Mouse (Mus musculus): Measurements from ENCODE around the gene Vipr2. TPM values are rescaled to one million over a fixed set of nuclear protein-coding genes. Genes with fewer than 3 reads are reported as not detected.

Vipr2 gene
- polyA plus RNA-seq, 1 experiment: 24.5 TPM

DNA sequence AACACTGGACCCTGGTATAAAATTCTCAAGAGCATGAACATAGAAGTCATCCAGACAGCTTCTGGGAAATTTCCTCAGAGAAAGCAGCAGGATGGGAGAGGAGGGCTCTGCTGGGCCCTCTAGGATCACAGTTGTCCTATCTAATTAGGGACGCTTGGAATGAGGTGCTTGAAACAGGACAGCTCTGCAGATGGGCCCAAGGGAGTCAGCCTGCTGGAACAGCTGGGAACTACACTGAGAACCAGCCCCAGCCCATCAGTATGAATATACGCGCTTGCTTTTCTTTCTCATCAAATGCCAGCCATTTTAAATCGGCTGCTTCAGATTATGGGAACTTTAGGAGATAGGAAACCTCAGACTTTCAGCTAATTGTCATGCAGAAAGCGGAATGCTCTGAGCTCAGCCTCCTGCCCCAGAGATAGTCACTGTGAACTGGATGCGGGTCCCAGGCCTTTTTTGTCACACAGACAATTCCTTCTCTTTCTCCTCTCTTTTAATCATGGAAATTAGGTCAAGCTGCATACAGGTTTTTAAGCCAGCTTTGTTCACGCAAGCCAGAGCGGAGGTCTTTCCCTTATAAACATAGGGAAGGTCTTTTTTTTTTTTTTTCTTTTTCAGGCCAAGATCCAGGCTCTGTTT lies 69.6 kb downstream of the Vipr2 start:
- DNase-seq (ENCODE audit: extremely low spot score in 1 of 2, low spot score in 1 of 2): no peak

DNA sequence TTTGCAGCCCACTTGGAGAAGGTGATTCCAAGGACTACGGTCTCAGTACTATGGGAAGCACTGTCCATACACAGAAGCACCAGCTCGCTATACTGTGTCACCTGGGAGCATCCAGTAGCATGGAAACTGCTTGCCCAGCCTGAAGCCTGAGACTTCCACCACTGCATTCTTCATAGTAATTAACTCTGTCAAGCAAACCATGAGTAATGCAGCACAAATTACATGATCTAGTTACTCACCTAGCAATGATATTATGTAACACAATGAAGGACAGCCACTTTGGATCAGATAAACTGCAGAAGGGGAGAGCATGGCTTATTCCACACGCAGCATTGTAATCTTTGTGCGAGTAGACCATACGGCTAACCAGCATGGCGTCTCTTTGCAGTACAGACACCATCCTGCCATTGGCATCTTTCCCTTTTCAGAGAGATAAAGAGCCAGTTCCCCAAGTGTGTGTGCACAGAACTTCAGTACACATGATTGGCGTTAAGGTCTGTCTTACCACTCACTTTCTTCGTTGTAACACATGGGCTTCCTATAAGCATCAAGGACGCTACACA lies 75.4 kb downstream of the Vipr2 start:
- no peak for DNase-seq (ENCODE audit: extremely low spot score in 1 of 2, low spot score in 1 of 2)

DNA sequence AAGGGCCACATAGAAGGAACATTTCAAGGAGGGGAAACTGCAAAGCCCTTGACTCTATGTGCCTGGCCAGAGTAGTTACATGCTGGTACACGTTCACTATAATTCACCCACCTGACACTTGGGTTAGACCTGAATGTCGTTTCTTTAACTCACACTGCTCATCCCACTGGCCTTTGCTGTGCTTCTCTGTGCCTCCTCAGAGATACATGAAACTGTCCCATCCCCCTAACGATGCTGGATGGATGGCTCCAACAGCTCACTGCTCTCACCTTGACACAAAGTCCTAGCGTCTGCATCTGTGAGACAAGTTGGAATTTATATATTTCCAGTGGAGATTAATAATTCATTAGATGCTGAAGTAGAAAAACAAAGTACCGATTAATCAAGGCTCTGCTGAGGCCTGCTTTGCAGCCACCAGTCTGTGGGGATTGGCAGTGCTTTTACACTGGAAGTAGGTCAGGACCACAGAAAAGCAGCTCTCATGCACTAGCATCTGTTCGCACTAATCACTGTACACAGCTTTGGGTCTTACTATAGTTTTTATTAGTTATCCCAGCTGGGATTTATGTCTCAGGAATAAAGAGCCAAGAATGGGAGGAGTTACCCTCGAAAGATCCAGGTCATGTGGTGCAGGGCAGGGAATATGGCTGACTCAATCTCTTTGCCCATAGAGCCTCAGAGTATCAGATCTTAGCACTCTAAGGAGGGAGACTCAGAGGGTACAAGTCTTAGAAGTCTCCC lies 79.4 kb downstream of the Vipr2 start:
- DNase-seq (ENCODE audit: extremely low spot score in 1 of 2, low spot score in 1 of 2): no peak

DNA sequence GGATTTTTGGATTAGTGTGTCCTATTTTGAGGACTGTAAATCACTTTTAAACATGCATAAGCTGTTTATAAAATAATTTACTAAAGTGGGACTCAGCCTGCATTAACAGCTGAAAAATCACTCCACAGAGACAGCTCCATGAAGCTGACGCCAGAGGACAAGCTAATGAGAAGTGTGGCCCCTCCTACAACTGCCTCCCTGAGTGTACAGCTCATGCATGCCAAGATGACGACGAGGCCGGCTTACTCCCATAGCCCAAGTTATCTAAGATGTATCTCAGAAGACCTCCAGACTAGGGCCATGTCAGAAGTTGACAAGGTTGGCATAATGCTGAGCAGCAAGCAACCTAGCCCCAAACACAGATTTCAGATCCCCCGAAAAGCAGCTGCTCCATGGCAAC lies 81.7 kb downstream of the Vipr2 start:
- DNase-seq (ENCODE audit: extremely low spot score in 1 of 2, low spot score in 1 of 2): no peak

DNA sequence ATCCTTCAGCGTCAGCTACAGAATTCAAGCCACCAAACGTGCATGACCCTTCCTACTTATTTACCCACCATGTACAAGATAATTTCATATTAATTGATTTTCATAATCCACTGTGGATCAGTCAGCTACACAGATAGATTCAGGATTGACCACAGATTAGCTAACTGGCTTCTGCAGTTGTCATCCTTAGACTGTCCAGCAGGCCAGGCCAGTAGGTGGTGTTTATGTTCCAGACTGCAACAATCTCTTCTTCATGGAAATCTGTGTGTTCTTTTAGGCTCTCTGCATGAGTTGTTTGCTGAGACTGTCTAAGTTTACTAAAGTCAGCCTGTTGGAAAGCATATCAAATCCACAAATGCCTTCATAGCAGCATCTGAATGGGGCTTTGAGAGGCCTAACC lies 82.2 kb downstream of the Vipr2 start:
- no peak for DNase-seq (ENCODE audit: extremely low spot score in 1 of 2, low spot score in 1 of 2)

DNA sequence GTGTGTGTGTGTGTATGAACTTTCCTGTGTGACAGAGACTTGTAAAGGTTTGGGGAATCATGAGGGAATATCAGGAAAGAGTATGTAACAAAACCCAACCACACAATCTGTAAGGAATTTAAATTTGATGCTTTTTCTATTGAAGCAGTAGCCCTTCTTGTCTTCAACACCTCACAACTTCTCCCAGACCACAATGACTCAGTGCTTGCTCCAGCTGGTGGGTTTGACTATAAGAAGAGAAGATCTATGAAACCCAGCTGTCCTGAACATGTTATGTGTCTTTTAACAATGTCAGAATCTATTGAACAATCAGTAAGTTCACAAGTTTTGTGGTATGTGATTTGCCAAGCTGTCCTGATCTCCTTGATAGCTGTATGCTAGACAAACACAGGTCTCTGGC lies 87.8 kb downstream of the Vipr2 start:
- no peak for DNase-seq (ENCODE audit: extremely low spot score in 1 of 2, low spot score in 1 of 2)

DNA sequence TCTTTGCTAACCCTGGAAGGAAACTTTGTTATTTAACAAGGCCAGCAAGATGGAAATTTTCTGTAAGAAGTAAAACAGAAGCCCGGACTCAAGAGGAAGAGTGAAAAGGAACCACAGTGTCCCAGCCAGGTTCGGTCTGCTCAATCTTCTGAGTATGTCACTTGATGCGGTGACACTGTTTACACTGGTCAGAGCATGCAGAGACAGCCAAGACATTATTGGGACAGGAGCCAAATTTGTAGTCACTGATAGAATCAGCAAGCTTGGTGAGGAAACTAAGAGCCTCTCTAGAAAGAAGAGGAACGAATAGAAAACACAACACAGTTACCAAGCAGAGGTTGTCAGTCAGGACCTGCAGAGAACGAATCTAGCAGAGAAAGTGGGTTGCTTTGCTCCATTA lies 92.1 kb downstream of the Vipr2 start:
- DNase-seq (ENCODE audit: extremely low spot score in 1 of 2, low spot score in 1 of 2): no peak

DNA sequence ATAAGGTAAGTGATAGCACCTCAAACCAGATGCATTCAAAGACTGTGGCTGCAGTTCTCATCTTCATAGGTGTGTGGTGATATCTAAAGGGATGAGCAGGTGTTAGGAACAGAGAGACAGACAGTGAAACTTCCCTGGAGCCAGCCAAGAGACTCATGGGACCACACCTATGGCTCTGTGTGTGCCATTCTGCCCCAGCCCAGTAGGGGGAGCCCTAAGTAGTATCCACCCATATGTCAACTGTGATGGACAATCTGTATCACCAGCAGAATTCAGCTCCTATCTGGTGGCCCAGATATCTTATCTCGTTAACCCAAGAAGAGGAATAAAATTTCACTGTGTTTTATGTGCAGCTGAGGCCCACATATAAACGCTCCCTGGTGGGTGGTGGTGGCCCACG lies 99.4 kb downstream of the Vipr2 start:
- DNase-seq (ENCODE audit: extremely low spot score in 1 of 2, low spot score in 1 of 2): no peak

DNA sequence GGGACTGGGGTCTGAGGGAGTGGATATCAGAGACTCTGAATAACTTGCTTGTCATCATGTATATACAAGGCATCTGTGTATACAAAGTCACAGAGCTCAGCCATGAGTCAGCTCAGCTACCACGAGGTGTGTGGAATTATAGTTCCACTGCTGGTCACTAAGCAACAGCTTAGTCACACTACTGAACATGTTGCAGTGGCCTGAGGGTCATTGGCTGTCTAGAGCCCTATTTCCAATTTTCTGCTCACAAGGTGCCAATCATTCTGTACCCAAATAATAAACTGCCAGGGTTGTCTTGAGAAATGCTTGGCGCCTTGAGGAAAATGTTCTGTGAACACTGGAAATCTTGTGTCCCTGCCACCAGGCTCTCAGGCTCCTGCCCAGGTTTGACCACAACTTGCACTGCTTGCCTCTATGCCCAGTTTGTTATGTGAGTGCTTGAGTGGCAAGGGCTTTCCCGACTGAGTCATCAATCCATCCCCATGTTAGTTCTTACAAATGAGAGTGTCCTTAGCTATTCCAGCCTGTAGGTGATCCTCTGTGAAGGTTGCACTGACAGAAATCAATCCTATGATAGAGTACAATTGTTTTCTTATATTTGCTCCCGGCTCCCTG lies 104.0 kb downstream of the Vipr2 start:
- DNase-seq (ENCODE audit: extremely low spot score in 1 of 2, low spot score in 1 of 2): no peak

DNA sequence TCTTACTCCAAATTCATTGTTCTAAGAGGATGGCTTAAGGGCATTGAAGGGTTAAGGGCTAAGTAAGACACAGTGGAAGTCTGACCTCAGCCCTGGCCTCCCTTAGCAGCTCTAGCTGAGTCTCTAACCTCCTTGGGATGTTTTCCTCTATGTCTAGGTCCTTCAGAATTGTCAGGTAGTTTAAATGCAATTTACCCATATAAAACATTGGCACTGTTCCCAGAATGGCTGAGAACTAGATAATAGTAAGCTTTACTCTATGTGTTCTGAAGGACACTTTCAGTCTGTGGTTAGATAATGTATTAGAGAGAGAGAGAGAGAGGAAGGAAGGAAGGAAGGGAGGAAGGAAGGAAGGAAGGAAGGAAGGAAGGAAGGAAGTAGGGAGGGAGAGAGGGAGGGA lies 104.8 kb downstream of the Vipr2 start:
- DNase-seq (ENCODE audit: extremely low spot score in 1 of 2, low spot score in 1 of 2): no peak

DNA sequence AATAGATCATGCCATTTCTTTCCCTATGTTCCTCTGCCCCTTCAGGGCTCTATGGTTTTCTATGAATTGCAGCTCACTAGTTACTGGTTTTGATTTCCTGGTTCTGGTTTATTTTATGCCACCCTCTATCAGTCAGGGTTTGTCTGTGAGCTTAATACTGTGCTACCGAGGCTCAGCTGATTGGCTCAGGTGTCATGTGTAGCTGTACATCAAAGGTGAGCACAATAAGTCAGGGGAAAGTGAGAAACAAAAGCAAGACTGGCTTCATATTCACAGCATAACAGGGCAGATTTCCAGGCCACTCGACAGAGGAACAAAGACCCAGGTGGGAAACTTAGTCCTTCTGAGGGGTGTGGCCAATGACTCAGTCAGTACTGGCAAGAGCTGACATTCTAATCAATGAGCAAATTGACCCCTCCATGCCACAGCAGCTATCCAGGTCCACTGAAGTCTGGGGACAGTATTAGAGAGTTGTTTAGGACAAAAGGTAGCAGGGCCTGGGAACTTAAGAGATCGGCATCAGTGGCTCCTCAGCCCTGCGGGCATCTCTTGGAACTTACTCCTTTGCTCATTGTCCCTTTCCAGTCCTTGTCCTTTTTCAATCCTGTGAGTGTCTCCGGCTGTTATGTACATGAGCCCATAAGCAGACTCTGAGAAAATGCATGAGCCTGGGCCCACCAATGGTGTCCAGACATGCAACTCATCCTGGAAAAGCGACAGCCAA lies 105.8 kb downstream of the Vipr2 start:
- DNase-seq (ENCODE audit: extremely low spot score in 1 of 2, low spot score in 1 of 2): no peak

DNA sequence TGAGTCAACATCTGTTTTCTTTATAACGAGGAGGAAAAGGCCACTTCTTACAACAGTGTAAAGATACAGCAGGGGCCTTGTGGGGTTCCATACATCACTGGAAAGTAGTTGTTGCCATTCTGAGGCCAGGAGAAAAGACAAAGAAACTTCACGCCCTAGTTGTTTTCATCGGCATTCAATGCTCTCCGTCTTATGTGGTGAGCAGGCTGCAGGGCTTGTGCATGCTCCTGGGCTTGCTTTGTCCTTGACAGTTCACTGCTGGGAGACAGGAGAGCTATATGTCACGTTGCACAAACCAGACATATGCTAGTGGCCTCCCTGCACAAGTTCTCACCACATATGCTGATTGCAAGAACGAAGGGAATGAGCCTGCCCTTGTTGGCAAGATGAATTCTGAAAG lies 116.4 kb downstream of the Vipr2 start:
- no peak for DNase-seq (ENCODE audit: extremely low spot score in 1 of 2, low spot score in 1 of 2)

DNA sequence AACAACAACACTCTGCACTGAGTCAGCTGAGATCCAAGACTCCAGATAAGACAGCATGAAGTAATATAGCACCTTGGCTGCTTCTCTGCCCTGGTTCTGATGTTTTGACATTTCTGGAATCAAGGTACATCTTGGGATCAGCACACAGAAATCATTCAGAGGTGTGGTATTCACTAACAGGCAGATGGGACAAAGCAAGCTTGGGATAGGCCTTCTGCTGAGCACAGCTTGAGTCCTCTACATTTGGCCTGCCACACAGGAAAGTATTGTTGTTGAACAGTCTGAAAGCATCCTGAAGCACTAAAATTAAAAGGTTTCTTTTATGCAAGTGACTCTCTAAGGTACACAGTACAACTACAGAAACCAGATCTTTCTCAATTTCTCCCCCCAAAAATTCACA lies 117.1 kb downstream of the Vipr2 start:
- no peak for DNase-seq (ENCODE audit: extremely low spot score in 1 of 2, low spot score in 1 of 2)

Other genes with a start within 250 kb of the Vipr2 start
- 30.9 and 35.1 TPM in 2 replicates for gene Zfp386, start 30.0 kb upstream of the Vipr2 start, polyA plus RNA-seq (2012; rRNA removed)
- gene Wdr60, start 185.3 kb downstream of the Vipr2 start, polyA plus RNA-seq (2012; rRNA removed): 27.8 TPM in 2 replicates
- gene Gm11027, start 197.7 kb downstream of the Vipr2 start, polyA plus RNA-seq (2012; rRNA removed): not detected in 2 replicates
- 21.0 and 21.2 TPM in 2 replicates for gene Esyt2, start 203.5 kb downstream of the Vipr2 start, polyA plus RNA-seq (2012; rRNA removed)

Measured in frontal cortex, adult 2 months (tissue).